Mouse (Mus musculus) cerebellum, adult 11-12 months (tissue): ENCODE data around the gene Hsd17b3.

Experiments used
- DNase-seq: peaks from one replicate; pipeline ENCODE4 v3.0.0; 2022

The Hsd17b3 gene

GRCm38 (mm10) chr13:64089130-64089529 is at the start of gene Hsd17b3:
Gene Hsd17b3, minus strand, starts transcription at chr13:64089230.
- DNase-seq: no peak

- DNase-seq: no peak
Observed at GRCm38 (mm10) chr13:64129616-64130375, 40.8 kb upstream of the Hsd17b3 start.

GRCm38 (mm10) chr13:64128858-64129615 is 40.0 kb upstream of the Hsd17b3 start, which contains the start of gene Slc35d2:
Gene Slc35d2, minus strand, starts transcription at chr13:64129368.
- no peak for DNase-seq

DNA sequence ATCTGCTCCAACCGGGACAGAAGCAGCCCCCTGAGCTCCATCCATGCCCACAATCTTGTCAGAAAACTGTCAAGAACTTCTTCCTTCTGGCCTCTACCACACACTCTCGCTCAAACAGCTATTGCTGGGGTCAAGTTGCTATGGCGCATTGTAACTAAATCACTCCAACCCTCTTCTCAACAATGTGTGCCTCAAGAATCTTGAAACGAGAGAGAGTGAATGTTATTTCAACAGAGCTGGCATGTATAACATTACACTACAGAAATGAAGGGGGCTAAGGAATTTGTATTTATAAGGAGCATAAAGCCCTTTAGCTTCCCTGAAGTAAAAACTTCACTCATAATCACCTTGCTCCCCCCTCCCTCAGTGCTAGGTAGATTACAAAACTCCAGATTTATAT is 37.3 kb upstream of the Hsd17b3 start:
- DNase-seq: no peak

DNA sequence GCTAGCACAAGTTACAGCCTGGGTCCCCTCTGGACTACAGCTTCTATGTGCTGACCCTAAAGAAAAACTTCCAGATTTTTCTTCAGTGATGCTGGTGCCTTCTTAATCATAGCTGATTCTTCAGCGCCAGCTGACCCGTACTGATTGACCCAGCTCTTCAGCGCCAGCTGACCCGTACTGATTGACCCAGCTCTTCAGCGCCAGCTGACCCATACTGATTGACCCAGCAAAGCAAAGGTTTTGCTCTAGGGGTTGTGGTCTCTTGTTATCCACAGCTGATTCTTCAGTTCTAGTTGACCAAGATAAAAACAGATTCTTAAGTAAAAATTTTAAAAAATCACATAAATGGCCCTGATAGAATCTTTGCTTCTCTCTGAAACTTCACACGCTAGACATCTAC is 35.9 kb upstream of the Hsd17b3 start:
- DNase-seq: no peak

DNA sequence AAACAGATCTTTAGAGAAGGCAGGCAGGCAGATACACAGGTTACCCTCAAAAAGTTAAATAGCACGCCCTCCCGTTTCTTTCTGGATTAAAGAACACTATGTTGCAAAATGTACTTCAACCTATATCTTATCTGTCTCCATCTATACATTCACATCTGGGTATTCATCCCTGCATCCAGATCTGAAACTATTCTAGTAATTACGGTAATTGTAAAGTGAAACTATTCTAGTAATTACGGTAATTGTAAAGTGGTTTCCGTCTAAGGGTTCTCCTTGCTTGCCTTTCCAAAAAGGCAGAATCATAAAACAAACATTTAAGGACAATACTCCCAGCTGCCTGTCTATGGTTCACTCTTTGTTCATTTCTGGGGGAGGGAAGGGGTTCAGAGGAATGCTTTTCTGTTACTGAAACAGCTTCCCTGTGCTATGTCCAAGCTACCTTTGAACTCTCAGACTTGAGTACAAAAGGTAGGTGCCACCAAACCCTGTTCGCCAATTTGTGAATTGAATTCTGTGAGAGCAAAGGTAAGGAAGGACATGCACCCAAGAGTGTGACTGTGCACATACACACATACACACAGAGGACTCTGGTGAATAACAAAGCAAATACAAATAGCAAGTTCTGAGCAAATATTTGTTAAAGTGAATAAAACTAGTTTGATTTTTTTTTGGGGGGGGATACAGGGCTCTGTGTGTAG is 34.6 kb upstream of the Hsd17b3 start:
- no peak for DNase-seq

- DNase-seq: no peak
Observed at GRCm38 (mm10) chr13:64120760-64121159, 31.7 kb upstream of the Hsd17b3 start.

DNA sequence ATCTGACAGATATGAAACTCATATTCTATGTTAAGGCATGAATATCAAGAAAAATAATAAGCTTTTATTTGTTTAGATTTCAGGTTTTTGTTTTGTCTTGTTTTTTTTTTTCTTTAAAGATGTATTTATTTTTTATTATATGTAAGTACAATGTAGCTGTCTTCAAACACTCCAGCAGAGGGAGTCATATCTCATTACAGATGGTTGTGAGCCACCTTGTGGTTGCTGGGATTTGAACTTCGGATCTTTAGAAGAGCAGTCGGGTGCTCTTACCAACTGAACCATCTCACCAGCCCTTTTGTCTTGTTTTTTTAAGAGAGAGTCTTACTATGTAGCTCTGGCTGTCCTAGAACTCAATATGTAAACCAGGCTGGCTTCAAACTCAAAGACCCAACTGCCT is 28.4 kb upstream of the Hsd17b3 start:
- no peak for DNase-seq

GRCm38 (mm10) chr13:64110421-64110820 is 21.4 kb upstream of the Hsd17b3 start:
- DNase-seq: no peak

DNA sequence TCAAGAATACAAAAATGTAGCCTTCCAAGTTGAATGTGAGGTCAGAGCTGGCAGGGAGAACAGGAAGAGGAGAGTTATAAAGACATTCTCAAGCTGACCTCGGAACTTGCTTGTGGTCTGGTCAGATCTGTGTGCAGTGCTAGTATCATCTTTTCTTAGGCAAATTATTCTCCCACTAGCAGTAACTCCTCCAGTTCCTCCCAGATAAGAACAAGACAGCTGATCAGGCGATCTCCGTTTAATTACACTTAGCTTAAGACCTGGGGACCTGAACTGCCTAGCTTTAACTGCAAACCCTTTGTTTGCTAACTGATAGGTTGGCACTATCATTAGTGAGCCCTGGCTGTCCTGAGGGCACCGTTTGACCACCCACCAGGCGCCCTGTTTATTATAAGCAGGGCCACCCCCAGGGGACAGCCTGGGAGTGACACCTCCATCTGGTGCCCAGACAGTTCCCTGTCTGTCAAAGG is 19.4 kb upstream of the Hsd17b3 start:
- DNase-seq: peak; percentile 12

GRCm38 (mm10) chr13:64107535-64107934 is 18.5 kb upstream of the Hsd17b3 start:
- DNase-seq: no peak

GRCm38 (mm10) chr13:64107105-64107504 is 18.1 kb upstream of the Hsd17b3 start:
- DNase-seq: no peak

DNA sequence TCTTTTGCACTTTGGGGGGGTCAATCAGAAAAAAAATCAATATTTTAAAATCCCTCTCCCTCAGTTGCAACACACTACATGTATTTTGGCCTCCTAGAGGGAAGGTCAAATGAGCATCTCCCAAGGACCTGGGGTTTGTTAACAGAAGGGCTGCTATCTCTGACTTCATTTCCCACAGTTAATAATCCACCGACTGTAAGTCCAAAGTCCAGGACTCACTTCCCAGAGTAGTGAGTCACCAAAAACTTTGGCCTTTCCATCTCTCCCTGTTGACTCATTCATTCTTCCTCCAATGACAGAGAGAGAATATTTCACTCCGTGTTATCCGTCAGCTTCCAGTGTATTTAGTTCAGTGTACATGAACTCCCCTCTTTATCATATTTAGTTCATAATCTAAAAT is 16.7 kb upstream of the Hsd17b3 start:
- DNase-seq: no peak

DNA sequence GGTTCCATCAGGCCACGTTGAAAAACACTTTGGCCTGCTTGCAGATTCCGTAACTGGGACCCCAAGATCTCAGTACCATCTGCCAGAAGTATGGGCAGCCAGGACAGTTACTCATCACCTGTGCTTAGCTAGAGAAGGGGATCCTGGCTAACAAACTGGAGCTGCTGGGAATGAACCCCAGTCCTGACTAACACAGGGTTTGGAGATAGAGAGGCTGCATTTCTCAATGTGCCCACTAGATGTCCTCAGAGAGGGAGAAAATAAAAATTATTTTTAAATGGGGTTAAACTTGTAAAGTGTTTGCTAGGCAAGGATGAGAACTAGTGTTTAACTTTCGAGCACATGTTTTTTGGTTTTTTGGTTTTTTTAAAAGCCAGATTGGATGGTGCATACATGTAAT is 11.2 kb upstream of the Hsd17b3 start:
- DNase-seq: no peak

GRCm38 (mm10) chr13:64098992-64099391 is 10.0 kb upstream of the Hsd17b3 start:
- DNase-seq: no peak

DNA sequence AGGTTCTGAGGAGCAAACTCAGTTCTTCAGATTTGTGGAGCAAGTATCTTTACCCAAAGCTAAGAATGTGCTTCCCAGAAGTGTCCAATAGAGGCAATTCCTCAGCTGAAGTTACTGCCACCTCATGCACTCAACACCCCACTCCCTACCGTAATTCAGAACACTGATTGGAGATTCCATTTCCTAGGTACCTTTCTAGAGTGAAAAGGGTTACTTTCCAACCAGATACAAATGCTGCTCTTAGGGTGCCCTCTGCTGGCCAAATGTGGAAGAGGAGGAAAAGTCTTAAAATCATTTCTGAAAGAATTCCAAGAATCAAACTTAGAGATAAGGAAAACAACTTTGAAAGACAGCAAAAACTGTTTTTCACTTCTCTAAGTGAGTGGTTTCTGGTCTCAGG is 4.3 kb upstream of the Hsd17b3 start:
- DNase-seq: no peak

DNA sequence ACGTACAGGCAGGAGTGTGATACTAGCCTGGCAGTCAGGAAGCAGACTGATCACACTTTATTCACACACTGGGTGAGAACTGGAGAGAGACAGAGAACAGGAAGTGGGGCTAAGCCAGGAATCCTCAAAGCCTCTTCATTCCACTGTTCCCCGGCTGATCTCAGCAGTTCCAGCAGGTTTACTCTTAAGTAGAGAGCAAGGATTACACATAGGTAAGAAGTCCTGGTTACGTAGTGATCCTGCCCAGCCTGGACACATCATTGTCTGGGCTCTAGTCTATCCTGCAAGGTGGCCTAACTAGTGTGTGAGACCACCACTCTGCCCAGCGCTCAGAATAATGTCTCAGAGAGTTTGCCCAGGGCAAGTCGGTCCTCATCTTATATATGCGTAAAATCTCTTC is 3.7 kb upstream of the Hsd17b3 start:
- DNase-seq: no peak

DNA sequence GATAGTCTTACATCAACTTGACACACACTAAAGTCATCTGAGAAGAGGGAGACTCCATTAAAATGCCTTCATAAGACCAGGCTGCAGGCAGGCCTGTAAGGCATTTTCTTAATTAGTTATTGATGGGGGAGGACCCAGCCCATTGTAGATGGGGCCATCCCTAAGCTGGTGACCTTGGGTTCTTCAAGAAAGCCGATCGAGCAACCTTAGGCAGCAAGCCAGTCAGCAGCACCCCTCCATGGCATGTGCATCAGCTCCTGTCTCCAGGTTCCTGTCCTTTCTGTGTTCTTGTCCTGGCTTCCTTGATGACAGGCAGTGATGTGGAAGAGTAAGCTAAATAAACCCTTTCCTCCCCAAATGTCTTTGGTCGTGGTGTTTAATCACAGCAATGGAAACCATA is 3.1 kb upstream of the Hsd17b3 start:
- DNase-seq: no peak

GRCm38 (mm10) chr13:64091006-64091405 is 2.0 kb upstream of the Hsd17b3 start:
- no peak for DNase-seq

DNA sequence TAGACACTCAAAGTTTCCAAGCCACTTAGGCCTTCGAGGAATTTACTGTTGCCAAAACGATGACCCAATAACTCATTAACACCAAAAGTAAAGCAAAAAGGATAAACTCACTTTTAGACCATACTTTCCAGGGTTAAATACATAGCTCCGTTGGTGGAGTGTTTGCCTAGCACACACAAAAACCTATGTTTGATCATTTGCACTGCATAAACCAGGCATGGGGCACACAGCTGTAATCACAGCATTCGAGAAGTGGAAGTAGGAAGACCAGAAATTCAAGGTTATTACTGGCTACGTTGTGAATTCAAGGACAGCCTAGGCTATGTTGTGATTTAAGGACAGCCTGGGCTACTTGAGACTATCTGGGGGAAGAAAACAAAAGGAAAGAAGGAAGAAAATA is 1.2 kb upstream of the Hsd17b3 start:
- no peak for DNase-seq

DNA sequence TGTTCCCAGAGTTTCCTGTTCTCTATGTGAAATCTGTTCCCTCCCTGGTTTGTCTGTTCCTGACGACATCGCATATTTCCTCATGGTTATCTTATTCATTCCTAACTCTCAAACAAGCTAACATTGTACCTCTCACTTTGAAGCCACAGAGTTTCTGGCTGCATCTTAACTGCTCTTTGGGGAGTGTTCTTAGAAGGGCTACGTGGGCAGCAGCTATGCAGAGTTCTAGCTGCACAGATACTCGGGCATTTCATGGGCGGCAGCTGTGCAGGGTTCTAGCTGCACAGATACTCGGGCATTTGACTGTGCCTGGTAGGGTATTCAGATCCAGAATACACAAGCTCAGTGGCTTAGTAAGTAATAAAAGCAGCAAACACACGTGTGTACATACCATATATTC is 973 bp downstream of the Hsd17b3 start:
- DNase-seq: no peak

GRCm38 (mm10) chr13:64086036-64086435 is 3.0 kb downstream of the Hsd17b3 start:
- no peak for DNase-seq

DNA sequence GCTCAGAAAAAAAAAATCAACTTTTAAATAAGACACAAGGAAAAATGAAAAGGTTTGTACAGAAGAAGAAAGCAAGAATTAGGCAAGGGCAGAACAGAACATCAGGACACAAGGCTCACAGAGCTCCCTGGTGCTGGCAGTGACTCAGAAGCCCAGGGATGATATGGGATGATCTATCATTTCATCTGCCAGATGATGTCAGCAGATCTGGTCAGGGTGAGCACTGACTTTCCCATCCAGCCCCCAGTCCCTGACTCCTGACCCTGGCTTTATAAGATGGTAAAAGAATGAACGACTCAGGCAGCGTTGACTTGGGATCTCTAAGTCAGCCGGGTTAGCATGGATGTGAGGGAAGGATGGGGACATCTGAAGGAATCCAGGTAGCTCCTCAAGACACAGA is 5.7 kb downstream of the Hsd17b3 start:
- no peak for DNase-seq
